Mouse (Mus musculus) lung, postnatal 36 days (tissue): ENCODE measurements around the gene Esrrg.

Source experiments
- DNase-seq: peaks from one replicate; pipeline ENCODE4 v3.0.0; 2022; ENCODE audit warnings: mixed read lengths

The Esrrg gene

GRCm38 (mm10) chr1:187836876-187837275, 228.3 kb downstream of the Esrrg start:
- DNase-seq, result no peak

DNA sequence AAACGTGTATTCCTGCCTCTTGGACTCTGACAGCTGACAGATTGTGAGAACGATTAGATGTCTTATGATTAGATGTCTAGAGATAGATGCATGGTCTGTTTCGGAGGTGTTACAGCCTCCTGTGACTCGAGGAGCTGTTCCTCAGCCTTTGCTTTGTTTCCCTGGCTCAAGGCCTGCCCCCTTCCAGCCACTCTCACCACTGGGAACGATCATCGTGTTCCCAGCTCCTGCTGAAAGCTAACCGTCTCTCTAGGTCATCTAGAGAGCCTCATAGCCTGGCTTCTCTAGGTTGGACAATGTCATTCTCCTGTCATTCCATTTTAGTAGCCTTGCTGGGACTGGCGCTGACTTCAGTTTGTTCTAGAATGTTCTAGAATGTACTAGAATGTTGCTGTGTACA, 233.0 kb downstream of the Esrrg start:
- DNase-seq, result no peak

DNA sequence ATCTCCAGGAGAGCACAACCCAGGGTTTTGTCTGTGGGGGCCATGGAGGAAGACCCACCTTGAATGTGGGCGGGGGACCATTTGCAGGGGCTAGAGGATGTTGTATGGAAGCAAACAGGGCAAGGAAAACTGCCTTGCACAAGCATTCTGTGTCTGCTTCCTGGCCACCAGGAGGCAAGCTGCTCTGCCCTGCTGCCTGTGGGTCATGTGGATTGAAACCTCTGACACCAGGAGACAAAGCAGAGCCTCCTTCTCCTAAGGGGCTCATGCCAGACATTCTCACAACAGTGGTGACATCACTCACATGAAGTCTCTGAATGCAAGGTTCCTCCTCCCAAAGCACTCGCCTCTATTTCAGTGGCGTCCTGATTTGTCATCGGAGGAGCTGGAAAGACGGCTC, 234.1 kb downstream of the Esrrg start:
- DNase-seq, result no peak

- no peak for DNase-seq
These were observed 245.6 kb downstream of the Esrrg start for GRCm38 (mm10) chr1:187854148-187854547.

DNA sequence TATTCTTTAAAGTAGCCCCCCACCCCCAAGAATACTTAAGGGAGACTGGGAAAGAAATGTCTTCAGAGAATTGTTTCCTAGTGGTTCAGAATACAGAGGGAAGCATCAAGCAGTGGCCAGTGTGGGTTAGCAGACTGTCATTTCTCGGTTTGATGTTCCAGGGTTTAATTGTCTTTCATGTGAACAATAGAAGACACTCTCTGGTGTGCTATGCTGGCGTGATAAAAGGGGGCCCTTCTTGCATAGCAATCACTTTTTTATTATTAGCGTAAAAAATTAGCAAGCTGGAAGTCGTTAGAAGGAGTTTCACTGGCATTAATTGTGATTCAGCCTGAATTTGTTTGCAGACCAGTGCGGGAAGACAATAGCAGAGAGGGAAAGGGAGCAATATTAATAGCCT, 253.7 kb downstream of the Esrrg start:
- no peak for DNase-seq

DNA sequence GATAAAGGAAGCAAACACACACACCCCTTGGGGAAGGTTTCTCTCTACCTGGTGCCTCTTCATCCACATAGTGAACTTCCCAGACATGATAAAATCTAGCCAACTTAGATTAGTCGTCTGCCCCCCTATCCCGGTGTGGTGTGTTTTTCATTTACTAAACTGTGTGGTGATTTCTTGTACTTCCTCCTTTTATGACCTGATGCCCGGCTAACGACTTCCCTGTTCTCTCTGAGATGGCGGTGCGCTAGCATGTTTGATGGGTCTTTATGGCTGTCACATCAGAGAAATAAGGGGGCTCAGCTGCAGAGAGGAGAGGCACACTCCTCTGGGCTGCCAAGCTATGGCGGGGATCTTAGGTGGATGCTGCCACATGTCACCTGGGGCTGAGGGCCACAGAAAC, 259.8 kb downstream of the Esrrg start:
- no peak for DNase-seq

- no peak for DNase-seq
These were observed 263.6 kb downstream of the Esrrg start for GRCm38 (mm10) chr1:187872208-187872607.

GRCm38 (mm10) chr1:187872744-187873143, 264.2 kb downstream of the Esrrg start:
- no peak for DNase-seq

GRCm38 (mm10) chr1:187873770-187874169, 265.2 kb downstream of the Esrrg start:
- no peak for DNase-seq

GRCm38 (mm10) chr1:187887270-187887669, 278.7 kb downstream of the Esrrg start:
- DNase-seq, result no peak

DNA sequence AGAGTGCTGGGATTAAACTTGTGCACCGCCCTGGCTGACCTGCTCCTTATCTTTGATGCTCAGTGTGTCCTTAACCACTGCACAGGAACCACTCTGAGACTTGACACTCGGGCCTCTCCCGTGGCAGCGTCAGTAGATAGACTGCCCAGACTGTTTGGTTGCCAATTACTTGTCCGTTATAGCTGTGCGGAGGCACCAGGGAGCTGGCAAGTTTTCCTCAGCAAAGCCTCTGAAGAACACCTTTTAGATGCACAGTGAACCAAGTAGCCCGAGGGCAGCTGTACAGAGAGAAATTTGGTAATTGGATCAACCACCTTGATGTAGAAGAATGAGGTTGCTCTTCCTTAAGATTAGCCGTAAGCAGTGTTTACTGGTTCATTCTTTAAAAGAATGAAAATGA, 279.6 kb downstream of the Esrrg start:
- DNase-seq, result no peak

- DNase-seq, result no peak
These were observed 280.5 kb downstream of the Esrrg start for GRCm38 (mm10) chr1:187889096-187889495.

DNA sequence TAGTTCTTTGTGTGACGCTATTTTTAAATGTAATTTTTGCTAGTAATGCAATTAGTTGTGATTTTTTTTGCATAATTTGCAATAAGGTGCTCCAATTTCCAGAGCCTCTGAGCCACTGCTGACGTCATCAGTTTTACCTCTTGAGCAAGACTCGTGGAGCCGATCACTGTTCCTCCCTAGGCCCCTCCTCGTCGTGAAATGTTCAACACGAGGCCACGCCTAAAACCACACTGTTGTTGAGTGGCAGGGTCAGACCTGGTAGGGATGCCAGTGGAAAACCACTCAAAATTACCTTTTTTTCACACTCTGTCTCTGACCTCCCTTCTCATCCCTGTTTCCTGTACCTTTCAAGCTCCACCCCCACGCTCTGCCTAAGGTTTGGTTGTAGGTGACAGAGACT, 282.7 kb downstream of the Esrrg start:
- DNase-seq, result peak; percentile 16

- no peak for DNase-seq
These were observed 286.9 kb downstream of the Esrrg start for GRCm38 (mm10) chr1:187895459-187895858.

GRCm38 (mm10) chr1:187896291-187896690, 287.7 kb downstream of the Esrrg start:
- no peak for DNase-seq

DNA sequence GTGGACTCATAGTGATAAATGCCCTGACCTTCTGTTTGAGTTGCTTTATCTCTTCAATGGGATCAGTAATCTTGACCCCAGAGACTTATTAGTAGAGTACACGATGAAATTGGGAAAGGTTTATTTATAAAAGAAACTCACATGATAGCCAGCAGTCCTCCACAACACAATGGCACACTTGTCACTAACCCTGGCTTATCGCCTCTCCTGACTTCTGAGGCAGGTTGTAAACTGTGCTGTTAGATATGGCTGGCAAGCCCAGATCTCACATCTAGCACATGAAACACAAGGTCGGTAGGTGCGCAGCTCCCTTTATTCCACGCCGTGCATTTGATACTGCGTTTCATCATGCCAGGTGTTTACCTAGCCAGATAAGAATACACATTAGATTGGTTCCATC, 288.3 kb downstream of the Esrrg start:
- no peak for DNase-seq

GRCm38 (mm10) chr1:187899541-187899940, 290.9 kb downstream of the Esrrg start:
- peak; percentile 31 for DNase-seq

- peak; percentile 39 for DNase-seq
These were observed 292.2 kb downstream of the Esrrg start for GRCm38 (mm10) chr1:187900756-187901155.

GRCm38 (mm10) chr1:187902176-187902575, 293.6 kb downstream of the Esrrg start:
- DNase-seq, result peak; percentile 19

- DNase-seq, result no peak
These were observed 296.1 kb downstream of the Esrrg start for GRCm38 (mm10) chr1:187904731-187905130.

DNA sequence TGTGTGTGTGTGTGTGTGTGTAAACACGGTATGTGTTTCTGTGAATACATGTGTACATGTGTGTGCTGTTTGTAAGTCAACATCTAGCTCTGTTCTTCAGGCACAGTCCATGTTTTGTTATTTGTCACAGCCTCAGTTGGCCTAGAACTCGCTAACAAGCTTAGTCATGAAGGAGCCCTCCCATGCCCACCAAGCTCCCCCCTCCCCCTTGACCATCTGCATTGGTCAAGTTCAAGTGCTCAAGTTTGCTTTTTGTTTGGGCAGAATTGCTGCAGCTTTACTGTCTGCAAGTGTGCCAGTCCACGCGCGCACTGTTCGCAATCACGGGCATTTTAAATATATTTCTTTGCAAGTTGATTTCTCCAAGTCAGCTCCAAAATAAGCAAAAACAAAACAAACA, 298.8 kb downstream of the Esrrg start:
- DNase-seq, result no peak

GRCm38 (mm10) chr1:187907871-187908270, 299.3 kb downstream of the Esrrg start:
- DNase-seq, result no peak

DNA sequence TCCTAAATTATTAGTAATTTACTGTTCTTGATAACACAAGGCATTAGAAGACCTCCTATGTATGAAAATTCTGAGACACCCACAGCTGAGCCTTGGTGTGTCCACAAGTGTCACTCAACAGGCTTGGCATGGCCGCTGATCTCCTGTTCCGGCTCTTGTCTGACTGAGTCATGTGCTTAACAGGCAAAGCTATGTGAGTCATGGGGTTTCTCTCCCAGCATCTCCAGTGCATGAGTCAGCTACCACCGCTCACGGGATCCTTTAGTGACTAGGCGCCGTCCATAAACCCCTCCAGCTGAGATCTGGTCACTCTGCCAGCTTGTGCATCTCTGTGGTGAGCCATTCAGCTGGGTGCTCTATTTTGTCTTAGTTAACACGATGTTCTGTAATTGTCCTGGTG, 302.1 kb downstream of the Esrrg start:
- DNase-seq, result peak; percentile 26

DNA sequence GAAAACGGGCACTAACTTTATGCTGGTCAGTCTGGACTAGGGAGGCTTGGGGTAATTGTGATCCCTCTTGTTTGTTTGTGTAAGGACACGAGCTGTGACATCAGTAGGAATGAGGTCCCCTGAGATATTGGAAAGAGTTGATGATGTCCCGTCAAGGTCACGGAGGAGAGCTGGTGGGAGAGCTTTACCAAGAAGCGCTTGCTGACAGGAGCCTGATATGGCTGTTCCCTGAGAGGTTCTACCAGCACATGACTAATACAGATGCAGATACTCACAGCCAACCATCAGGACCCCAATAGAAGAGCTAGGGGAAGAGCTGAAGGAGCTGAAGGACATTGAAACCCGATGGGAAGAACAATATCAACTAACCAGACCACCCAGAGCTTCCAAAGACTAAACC, 302.6 kb downstream of the Esrrg start:
- no peak for DNase-seq

GRCm38 (mm10) chr1:187918303-187918702, 309.7 kb downstream of the Esrrg start:
- DNase-seq, result no peak

GRCm38 (mm10) chr1:187918939-187919338, 310.3 kb downstream of the Esrrg start:
- DNase-seq, result no peak
